Mouse (Mus musculus): ENCODE data around the gene Slpi. TPM values are rescaled to one million over a fixed set of nuclear protein-coding genes. Genes with fewer than 3 reads are reported as not detected.
"Not testable (repeated sequence)": the region's sequence is repeated elsewhere in the genome, so short reads cannot be mapped to it uniquely, and the experiment has no call there.

Slpi gene
- polyA plus RNA-seq, 1 experiment from 2014 or later, result 2.4 TPM

- not testable (repeated sequence) for H3K27me3 ChIP-seq; H3K4me1 ChIP-seq; H3K9me3 ChIP-seq (replicated peaks); H3K27ac ChIP-seq; ATAC-seq (replicated peaks; ENCODE audit: low FRiP score); H3K4me2 ChIP-seq; H3K36me3 ChIP-seq; H3K9ac ChIP-seq; H3K4me3 ChIP-seq (replicated peaks)
- WGBS, result 64% methylated on average over 1 of the region's 1 CpGs
Observed at GRCm38 (mm10) chr2:164343732-164344131, 45.2 kb downstream of the Slpi start.

GRCm38 (mm10) chr2:164332440-164332839 lies 56.5 kb downstream of the Slpi start, which contains the start of gene Svs5:
Gene Svs5 (plus strand): TSS chr2:164332740.
- ATAC-seq (replicated peaks; ENCODE audit: low FRiP score); H3K27ac ChIP-seq; H3K9ac ChIP-seq; H3K9me3 ChIP-seq (replicated peaks); H3K4me1 ChIP-seq; H3K27me3 ChIP-seq; H3K4me3 ChIP-seq (replicated peaks); H3K4me2 ChIP-seq; H3K36me3 ChIP-seq: not testable (repeated sequence)
- WGBS, result 78% methylated on average over 3 of the region's 3 CpGs

GRCm38 (mm10) chr2:164320983-164321382 lies 67.9 kb downstream of the Slpi start:
- H3K4me1 ChIP-seq, result no peaks in the 10 kb centered on the region
- no peak for ATAC-seq (replicated peaks; ENCODE audit: low FRiP score)

GRCm38 (mm10) chr2:164316451-164316850 lies 72.4 kb downstream of the Slpi start, which contains the start of gene Svs6:
Gene Svs6 (plus strand): TSS chr2:164316751.
- not testable (repeated sequence) for ATAC-seq (replicated peaks; ENCODE audit: low FRiP score)
- WGBS, result 86% methylated on average over 1 of the region's 1 CpGs

More at GRCm38 (mm10) chr2:164320983-164321382, 67.9 kb downstream of the Slpi start:
- Histone ChIP-seq H3K27ac (no peak overlapping the region), H3K4me3 (replicated peaks) (no peak overlapping the region), H3K9ac (no peak overlapping the region), H3K4me2 (no peak overlapping the region), H3K36me3 (no peaks in the 10 kb centered on the region), H3K9me3 (replicated peaks) (no peaks in the 10 kb centered on the region), H3K27me3 (no peaks in the 10 kb centered on the region)
- WGBS, result 92% methylated on average over 6 of the region's 6 CpGs

GRCm38 (mm10) chr2:164315460-164315859 lies 73.4 kb downstream of the Slpi start:
- not testable (repeated sequence) for H3K4me1 ChIP-seq; H3K9ac ChIP-seq; H3K4me2 ChIP-seq; ATAC-seq (replicated peaks; ENCODE audit: low FRiP score); H3K9me3 ChIP-seq (replicated peaks); H3K4me3 ChIP-seq (replicated peaks); H3K27me3 ChIP-seq; H3K36me3 ChIP-seq; H3K27ac ChIP-seq

More at GRCm38 (mm10) chr2:164316451-164316850, 72.4 kb downstream of the Slpi start, which contains the start of gene Svs6:
- not testable (repeated sequence) for H3K9ac ChIP-seq; H3K4me1 ChIP-seq; H3K36me3 ChIP-seq; H3K27ac ChIP-seq; H3K4me3 ChIP-seq (replicated peaks); H3K27me3 ChIP-seq; H3K4me2 ChIP-seq; H3K9me3 ChIP-seq (replicated peaks)

- no peaks in the 10 kb centered on the region for H3K9me3 ChIP-seq (replicated peaks)
Observed at GRCm38 (mm10) chr2:164312599-164312998, 76.3 kb downstream of the Slpi start.

More at GRCm38 (mm10) chr2:164312599-164312998, 76.3 kb downstream of the Slpi start:
- no peak overlapping the region for H3K27ac ChIP-seq
- no peaks in the 10 kb centered on the region for H3K4me1 ChIP-seq
- no peaks in the 10 kb centered on the region for H3K27me3 ChIP-seq
- ATAC-seq (replicated peaks; ENCODE audit: low FRiP score), result no peak
- H3K4me3 ChIP-seq (replicated peaks), result no peak overlapping the region
- WGBS, result 90% methylated on average over 5 of the region's 5 CpGs
- H3K36me3 ChIP-seq, result no peaks in the 10 kb centered on the region
- no peak overlapping the region for H3K4me2 ChIP-seq
- no peak overlapping the region for H3K9ac ChIP-seq

Small RNA genes within 50 kb of the gene (microRNA-seq; reads per million reads assigned to microRNA genes)
- gene Mir7678, result not detected

Other genes starting within 250 kb of the Slpi start
- gene Kcns1, start 218.0 kb downstream of the Slpi start, polyA plus RNA-seq (2015; fragmentation: Nextera tagmentation; extraction: Ambion mirVana), result 0.23 and 0.28 TPM in 2 replicates
- 0.13 TPM in 1 of 2 replicates, not detected in the other for gene Wfdc5, start 206.4 kb downstream of the Slpi start, polyA plus RNA-seq (2015; fragmentation: Nextera tagmentation; extraction: Ambion mirVana)
- gene Wfdc12, start 198.5 kb downstream of the Slpi start, polyA plus RNA-seq (2015; fragmentation: Nextera tagmentation; extraction: Ambion mirVana), result 0.55 TPM in 1 of 2 replicates, not detected in the other
- not detected in 2 replicates for gene Wfdc15a, start 189.0 kb downstream of the Slpi start, polyA plus RNA-seq (2015; fragmentation: Nextera tagmentation; extraction: Ambion mirVana)
- gene Wfdc15b, start 167.4 kb downstream of the Slpi start, polyA plus RNA-seq (2015; fragmentation: Nextera tagmentation; extraction: Ambion mirVana), result 70.1 and 91.1 TPM in 2 replicates
- not detected in 2 replicates for gene Svs2, start 150.6 kb downstream of the Slpi start, polyA plus RNA-seq (2015; fragmentation: Nextera tagmentation; extraction: Ambion mirVana)
- gene Svs3b, start 132.5 kb downstream of the Slpi start, polyA plus RNA-seq (2015; fragmentation: Nextera tagmentation; extraction: Ambion mirVana), result not detected in 2 replicates
- not detected in 2 replicates for gene Svs4, start 110.6 kb downstream of the Slpi start, polyA plus RNA-seq (2015; fragmentation: Nextera tagmentation; extraction: Ambion mirVana)
- gene Svs3a, start 99.8 kb downstream of the Slpi start, polyA plus RNA-seq (2015; fragmentation: Nextera tagmentation; extraction: Ambion mirVana), result not detected in 2 replicates
- gene Svs6, start 72.3 kb downstream of the Slpi start, polyA plus RNA-seq (2015; fragmentation: Nextera tagmentation; extraction: Ambion mirVana), result not detected in 2 replicates
- not detected in 2 replicates for gene Svs5, start 56.4 kb downstream of the Slpi start, polyA plus RNA-seq (2015; fragmentation: Nextera tagmentation; extraction: Ambion mirVana)
- gene Rbpjl, start 14.0 kb upstream of the Slpi start, polyA plus RNA-seq (2015; fragmentation: Nextera tagmentation; extraction: Ambion mirVana), result 0.05 and 0.08 TPM in 2 replicates
- 1.1 and 2.4 TPM in 2 replicates for gene Matn4, start 16.1 kb upstream of the Slpi start, polyA plus RNA-seq (2015; fragmentation: Nextera tagmentation; extraction: Ambion mirVana)
- gene Sdc4, start 54.8 kb upstream of the Slpi start, polyA plus RNA-seq (2015; fragmentation: Nextera tagmentation; extraction: Ambion mirVana), result 149 and 161 TPM in 2 replicates
- 59.2 and 64.2 TPM in 2 replicates for gene Sys1, start 67.9 kb upstream of the Slpi start, polyA plus RNA-seq (2015; fragmentation: Nextera tagmentation; extraction: Ambion mirVana)
- gene Gm20458, start 71.9 kb upstream of the Slpi start, polyA plus RNA-seq (2015; fragmentation: Nextera tagmentation; extraction: Ambion mirVana), result 7.7 and 8.3 TPM in 2 replicates
- gene Trp53tg5, start 84.6 kb upstream of the Slpi start, polyA plus RNA-seq (2015; fragmentation: Nextera tagmentation; extraction: Ambion mirVana), result not detected in 2 replicates
- 13.0 and 14.0 TPM in 2 replicates for gene Dbndd2, start 97.0 kb upstream of the Slpi start, polyA plus RNA-seq (2015; fragmentation: Nextera tagmentation; extraction: Ambion mirVana)
- 65.1 and 69.6 TPM in 2 replicates for gene Pigt, start 108.4 kb upstream of the Slpi start, polyA plus RNA-seq (2015; fragmentation: Nextera tagmentation; extraction: Ambion mirVana)
- 329 and 368 TPM in 2 replicates for gene Wfdc2, start 173.3 kb upstream of the Slpi start, polyA plus RNA-seq (2015; fragmentation: Nextera tagmentation; extraction: Ambion mirVana)
- not detected in 2 replicates for gene Spint3, start 184.4 kb upstream of the Slpi start, polyA plus RNA-seq (2015; fragmentation: Nextera tagmentation; extraction: Ambion mirVana)
- gene Wfdc6a, start 196.4 kb upstream of the Slpi start, polyA plus RNA-seq (2015; fragmentation: Nextera tagmentation; extraction: Ambion mirVana), result 0.34 TPM in 1 of 2 replicates, not detected in the other
- gene Eppin, start 204.5 kb upstream of the Slpi start, polyA plus RNA-seq (2015; fragmentation: Nextera tagmentation; extraction: Ambion mirVana), result not detected in 2 replicates
- not detected in 2 replicates for gene Wfdc6b, start 224.4 kb upstream of the Slpi start, polyA plus RNA-seq (2015; fragmentation: Nextera tagmentation; extraction: Ambion mirVana)
- gene Wfdc8, start 224.5 kb upstream of the Slpi start, polyA plus RNA-seq (2015; fragmentation: Nextera tagmentation; extraction: Ambion mirVana), result not detected in 2 replicates
- not detected in 2 replicates for gene Wfdc16, start 249.7 kb upstream of the Slpi start, polyA plus RNA-seq (2015; fragmentation: Nextera tagmentation; extraction: Ambion mirVana)

Data from kidney, embryonic 15.5 days (tissue).